9 mouse cellular contexts compared by ENCODE assay signal in genomic region chr9:41302809-41303493, GRCm38 (mm10).
A peak's percentile ranks its signal among the peaks of the same experiment; 100 is the strongest.
DNase-seq lines count a peak whose midpoint lies in the region; ATAC-seq lines count a peak whose summit lies in the region.
"Had no signal": no experiment of that assay in that cellular context is flagged by ENCODE, and none has a peak within 500 bp of the region (broad histone marks: within the 10 kb centered on the region; RNA-seq: fewer than 3 reads in every experiment).

No protein-coding gene starts in this region.

- 12% methylated on average over 8 of the region's 8 CpGs for WGBS in forebrain, embryonic 15.5 days
- 34% methylated on average over 8 of the region's 8 CpGs for WGBS in midbrain, embryonic 12.5 days

- no peaks in the 10 kb centered on the region for H3K36me3 ChIP-seq in forebrain, embryonic 15.5 days
- H3K36me3 ChIP-seq in midbrain, embryonic 12.5 days, result no peaks in the 10 kb centered on the region

- H3K27ac ChIP-seq in forebrain, embryonic 15.5 days (replicated peaks), result peak overlapping the region; percentile 43
- peak overlapping the region; percentile 52; the same call in 1 of the 2 replicates for H3K27ac ChIP-seq in midbrain, embryonic 12.5 days (replicated peaks)

- intact Hi-C loops in heart, postnatal 14 days (cut with DNase I), result no loop called here

- H3K4me3 ChIP-seq in forebrain, embryonic 15.5 days, result no peak overlapping the region
- H3K4me3 ChIP-seq in midbrain, embryonic 12.5 days, result no peak overlapping the region

- DNase-seq in right cerebral cortex, postnatal 10 days (ENCODE audit: low spot score in 2 of 2), result peak; percentile 37 to 47
- DNase-seq in right cerebral cortex, postnatal 25 days, result no peak
- DNase-seq in spleen, postnatal 4 days (ENCODE audit: low spot score in 2 of 2), result no peak
- DNase-seq in heart, postnatal 14 days, result no peak
- DNase-seq: thymus, postnatal 14 days had no signal

- peak; percentile 85 for ATAC-seq in forebrain, embryonic 15.5 days (replicated peaks)
- ATAC-seq in midbrain, embryonic 12.5 days (ENCODE audit: low FRiP score, low read depth), result peak; percentile 70
- no peak for ATAC-seq in erythroblast, adult 5-6 weeks (replicated peaks; ENCODE audit: low FRiP score, poor library complexity, severe bottlenecking)

- peaks cover 16% of the 10 kb centered on the region for H3K4me1 ChIP-seq in forebrain, embryonic 15.5 days
- H3K4me1 ChIP-seq in midbrain, embryonic 12.5 days, result peaks cover 19% of the 10 kb centered on the region

- H3K27me3 ChIP-seq in forebrain, embryonic 15.5 days, result no peaks in the 10 kb centered on the region
- H3K27me3 ChIP-seq in midbrain, embryonic 12.5 days, result no peaks in the 10 kb centered on the region

- no peaks in the 10 kb centered on the region for H3K9me3 ChIP-seq in forebrain, embryonic 15.5 days
- no peaks in the 10 kb centered on the region for H3K9me3 ChIP-seq in midbrain, embryonic 12.5 days

- H3K4me2 ChIP-seq in forebrain, embryonic 15.5 days (replicated peaks), result peak overlapping the region; percentile 25; the same call in 1 of the 2 replicates
- H3K4me2 ChIP-seq in midbrain, embryonic 12.5 days (replicated peaks), result 0 out of 2 replicates have a peak overlapping the region, but pooled peaks have one; percentile 18
- H3K4me2 ChIP-seq: heart, embryonic 11.5 days had no signal

- no peak overlapping the region for H3K9ac ChIP-seq in forebrain, embryonic 15.5 days (replicated peaks)
- H3K9ac ChIP-seq in midbrain, embryonic 12.5 days (replicated peaks), result no peak overlapping the region

Comparison
In these comparisons a context has a peak if more than half of its experiments do, and no peak if none do; other contexts are left out.
1. DNase-seq: peak in right cerebral cortex, postnatal 10 days (2 of 2); none in right cerebral cortex, postnatal 25 days (single experiment), spleen, postnatal 4 days (0 of 2) and heart, postnatal 14 days (0 of 2).